Comparison of ENCODE assay signal across 27 mouse cellular contexts in the genomic region with DNA sequence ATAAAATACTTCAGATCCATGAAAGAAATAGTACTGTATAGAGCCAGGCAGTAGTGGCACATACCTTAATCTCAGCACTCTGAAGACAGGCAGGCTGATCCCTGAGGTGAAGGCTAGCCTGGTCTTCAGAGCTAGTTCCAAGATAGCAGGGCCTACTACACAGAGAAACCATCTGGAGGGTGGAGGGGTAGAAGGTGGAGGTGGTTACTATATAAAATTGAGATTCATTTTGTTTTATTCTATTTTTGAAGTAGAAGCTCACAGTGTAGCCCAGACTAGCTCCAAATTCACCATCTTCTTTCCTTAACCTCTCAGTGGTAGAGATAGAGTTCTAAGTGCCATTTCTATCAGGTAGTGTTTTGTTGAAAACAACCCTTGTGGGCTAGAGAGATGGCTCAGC. TPM values are rescaled to one million over a fixed set of nuclear protein-coding genes. Genes with fewer than 3 reads are reported as not detected.
DNase-seq lines count a peak whose midpoint lies in the region; ATAC-seq and TF ChIP-seq lines count a peak whose summit lies in the region.
"Had no signal": no experiment of that assay in that cellular context is flagged by ENCODE, and none has a peak within 500 bp of the region (broad histone marks: within the 10 kb centered on the region; RNA-seq: fewer than 3 reads in every experiment).

No protein-coding gene starts in this region.

- DNase-seq in frontal cortex, postnatal 10 days (ENCODE audit: low spot score in 2 of 2): no peak
- no peak for DNase-seq in layer of hippocampus, adult 2 months (ENCODE audit: low spot score in 2 of 2)
- DNase-seq in layer of hippocampus, adult 18-20 months (ENCODE audit: low spot score in 2 of 2): no peak
- peak; percentile 58 for DNase-seq in brain, adult 2 months (ENCODE audit: low read depth, low spot score)
- peak; percentile 58 for DNase-seq in telencephalon, adult 2 months (ENCODE audit: low read depth, low spot score)
- DNase-seq in gastrocnemius, adult 8-10 months (ENCODE audit: low spot score in 2 of 2): no peak
- no peak for DNase-seq in right cerebral cortex, postnatal 25 days
- DNase-seq: adrenal gland, adult 2 months; adrenal gland, adult 8-10 months; adrenal gland, postnatal 10 days; adrenal gland, postnatal 14 days; adrenal gland, postnatal 25 days; adrenal gland, postnatal 36 days; B cell, adult 2 months; cerebellum, adult 11 months; cerebellum, adult 11-12 months; cerebellum, adult 18-20 months had no signal

- peak; percentile 88 for ATAC-seq in frontal cortex, adult (ENCODE audit: low TSS enrichment)
- ATAC-seq: activated CD4-positive, CD25-positive, alpha-beta regulatory T cell, adult 4 months; CD4-positive, CD25-positive, alpha-beta regulatory T cell, adult 4 months; Patski had no signal

- TF ChIP-seq CTCF in layer of hippocampus, adult 2 months (conservative IDR thresholded peaks at IDR 0.05): no peak

- H3K4me3 ChIP-seq in layer of hippocampus, adult 2 months: no peak overlapping the region

- H3K27ac ChIP-seq in layer of hippocampus, adult 2 months: peak overlapping the region; percentile 28; the same call in 1 of the 2 replicates

RNA-seq across cellular contexts. Expression of gene Rusc1, which starts 25.8 kb away (rescaled TPM):
- 100 to 1,000 TPM; 136 to 139 TPM for total RNA-seq in layer of hippocampus, adult 2 months (2021)
- 100 to 1,000 TPM; 128 to 134 TPM for total RNA-seq in layer of hippocampus, adult 18-20 months (2021)
- 10 to 100 TPM; 15.5 to 22.2 (median 18.9) TPM for total RNA-seq in gastrocnemius, adult 8-10 months (2022)

RNA-seq across cellular contexts. Expression of gene Gm43738, which starts 33.6 kb away (rescaled TPM):
- under 1 TPM in 1 of 2 experiments, not detected in 1; 0.18 TPM for total RNA-seq in layer of hippocampus, adult 2 months (2021)
- total RNA-seq in layer of hippocampus, adult 18-20 months (2021): not detected
- total RNA-seq in gastrocnemius, adult 8-10 months (2022): not detected
- total RNA-seq: adrenal gland, adult 18-20 months; adrenal gland, adult 2 months; adrenal gland, adult 8-10 months; adrenal gland, postnatal 10 days; adrenal gland, postnatal 14 days; adrenal gland, postnatal 4 days; CH12.LX; ES-E14; G1E; MEL had no signal

RNA-seq across cellular contexts. Expression of gene Fdps, which starts 34.5 kb away (rescaled TPM):
- total RNA-seq in layer of hippocampus, adult 2 months (2021): 10 to 100 TPM; 72.5 to 78.4 TPM
- 10 to 100 TPM; 83.7 to 91.9 TPM for total RNA-seq in layer of hippocampus, adult 18-20 months (2021)
- total RNA-seq in gastrocnemius, adult 8-10 months (2022): 10 to 100 TPM; 25.9 to 30.1 (median 27.9) TPM

Comparison
In these comparisons a context has a peak if more than half of its experiments do, and no peak if none do; other contexts are left out.
1. DNase-seq: peak in brain, adult 2 months (single experiment) and telencephalon, adult 2 months (single experiment); none in frontal cortex, postnatal 10 days (0 of 2), layer of hippocampus, adult 2 months (0 of 2), layer of hippocampus, adult 18-20 months (0 of 2), gastrocnemius, adult 8-10 months (0 of 2) and right cerebral cortex, postnatal 25 days (single experiment).
2. RNA of gene Rusc1, which starts 25.8 kb away (total RNA-seq): 136 to 139 TPM in layer of hippocampus, adult 2 months and 128 to 134 TPM in layer of hippocampus, adult 18-20 months; 15.5 to 22.2 TPM in gastrocnemius, adult 8-10 months; every median in the first group is over 4 times any median in the second.